Mouse (Mus musculus) erythroid progenitor cell, adult 5-6 weeks (primary cell): ENCODE results near the gene March11. TPM values are rescaled to one million over a fixed set of nuclear protein-coding genes. Genes with fewer than 3 reads are reported as not detected.

Source experiments
- ATAC-seq: replicated peaks from 2 replicates; pipeline ENCODE4 v1.8.0; 2016; ENCODE audit warnings: moderate number of reproducible peaks, mild to moderate bottlenecking, moderate TSS enrichment, inconsistent platforms; ENCODE audit not compliant: poor library complexity, low FRiP score, severe bottlenecking
- total RNA-seq, 2 experiments: library from RNA; stranded (forward) in 1 of 2; stranded (reverse) in 1 of 2; fragments of 150-400 nt in 1 of 2; fragments of 186-747, 209-891 nt in 1 of 2; gene quantifications; 2 replicates each; pipeline versions ENCODE4 v1.2.3 to v1.2.4; 2015 to 2017; ENCODE audit warnings: low replicate concordance in 2 of 2

March11 gene
- total RNA-seq, 2 experiments from 2014 or later, result not detected

- ATAC-seq, result no peak
Measured at GRCm38 (mm10) chr15:26366511-26366910, 57.7 kb downstream of the March11 start.

- no peak for ATAC-seq
Measured at GRCm38 (mm10) chr15:26373759-26374158, 64.9 kb downstream of the March11 start.

GRCm38 (mm10) chr15:26374232-26374631 is 65.4 kb downstream of the March11 start:
- ATAC-seq, result no peak

- ATAC-seq, result no peak
Measured at GRCm38 (mm10) chr15:26374946-26375345, 66.1 kb downstream of the March11 start.

GRCm38 (mm10) chr15:26377355-26377754 is 68.5 kb downstream of the March11 start:
- no peak for ATAC-seq

- ATAC-seq, result no peak
Measured at GRCm38 (mm10) chr15:26378879-26379278, 70.0 kb downstream of the March11 start.

- no peak for ATAC-seq
Measured at GRCm38 (mm10) chr15:26379831-26380230, 71.0 kb downstream of the March11 start.

GRCm38 (mm10) chr15:26380844-26381243 is 72.0 kb downstream of the March11 start:
- no peak for ATAC-seq

GRCm38 (mm10) chr15:26390001-26390400 is 81.2 kb downstream of the March11 start:
- no peak for ATAC-seq

GRCm38 (mm10) chr15:26396556-26396955 is 87.7 kb downstream of the March11 start:
- ATAC-seq, result no peak

- no peak for ATAC-seq
Measured at GRCm38 (mm10) chr15:26425284-26425683, 116.4 kb downstream of the March11 start.

- no peak for ATAC-seq
Measured at GRCm38 (mm10) chr15:26426231-26426630, 117.4 kb downstream of the March11 start.

GRCm38 (mm10) chr15:26430565-26430964 is 121.7 kb downstream of the March11 start:
- ATAC-seq, result no peak

GRCm38 (mm10) chr15:26432676-26433075 is 123.8 kb downstream of the March11 start:
- no peak for ATAC-seq

- ATAC-seq, result no peak
Measured at GRCm38 (mm10) chr15:26435725-26436124, 126.9 kb downstream of the March11 start.

GRCm38 (mm10) chr15:26437113-26437512 is 128.3 kb downstream of the March11 start:
- ATAC-seq, result no peak
